Mouse (Mus musculus): ENCODE data around the gene Ank3. TPM values are rescaled to one million over a fixed set of nuclear protein-coding genes. Genes with fewer than 3 reads are reported as not detected.

Gene Ank3
- polyA plus RNA-seq, 1 experiment from 2014 or later = 69.3 TPM

- no peak for ATAC-seq
- Histone ChIP-seq H3K36me3 (ENCODE audit: control insufficient read depth, insufficient read depth, low read length) (no peaks in the 10 kb centered on the region), H3K4me1 (ENCODE audit: control insufficient read depth, insufficient read depth, low read depth, low read length) (peaks cover 10% of the 10 kb centered on the region), H3K4me3 (ENCODE audit: low read length) (no peak overlapping the region), H3K9ac (ENCODE audit: low read depth, low read length) (no peak overlapping the region), H3K27ac (ENCODE audit: low read depth, low read length) (no peak overlapping the region), H3K4me2 (ENCODE audit: low read length) (no peak overlapping the region), H3K27me3 (replicated peaks; ENCODE audit: control insufficient read depth, insufficient read depth, low read length) (no peaks in the 10 kb centered on the region), H3K9me3 (ENCODE audit: control insufficient read depth, low read length) (no peaks in the 10 kb centered on the region)
- 69% methylated on average over 5 of the region's 5 CpGs for WGBS
These were observed 186.0 kb downstream of the Ank3 start for GRCm38 (mm10) chr10:69584566-69584965.

- Histone ChIP-seq H3K36me3 (ENCODE audit: control insufficient read depth, insufficient read depth, low read length) (no peaks in the 10 kb centered on the region), H3K4me3 (ENCODE audit: low read length) (no peak overlapping the region), H3K4me2 (ENCODE audit: low read length) (no peak overlapping the region), H3K27me3 (replicated peaks; ENCODE audit: control insufficient read depth, insufficient read depth, low read length) (no peaks in the 10 kb centered on the region), H3K9me3 (ENCODE audit: control insufficient read depth, low read length) (no peaks in the 10 kb centered on the region), H3K9ac (ENCODE audit: low read depth, low read length) (no peak overlapping the region), H3K27ac (ENCODE audit: low read depth, low read length) (no peak overlapping the region), H3K4me1 (ENCODE audit: control insufficient read depth, insufficient read depth, low read depth, low read length) (peaks cover 10% of the 10 kb centered on the region)
- WGBS = 82% methylated on average over 3 of the region's 3 CpGs
- no peak for ATAC-seq
These were observed 186.7 kb downstream of the Ank3 start for GRCm38 (mm10) chr10:69585271-69585670.

- no peaks in the 10 kb centered on the region for H3K27me3 ChIP-seq (replicated peaks; ENCODE audit: control insufficient read depth, insufficient read depth, low read length)
- H3K9me3 ChIP-seq (ENCODE audit: control insufficient read depth, low read length) = no peaks in the 10 kb centered on the region
- 31% methylated on average over 15 of the region's 15 CpGs for WGBS
- no peak overlapping the region for H3K4me3 ChIP-seq (ENCODE audit: low read length)
- no peak overlapping the region for H3K27ac ChIP-seq (ENCODE audit: low read depth, low read length)
- no peak overlapping the region for H3K9ac ChIP-seq (ENCODE audit: low read depth, low read length)
- H3K4me2 ChIP-seq (ENCODE audit: low read length) = peak overlapping the region; percentile 35
- H3K36me3 ChIP-seq (ENCODE audit: control insufficient read depth, insufficient read depth, low read length) = no peaks in the 10 kb centered on the region
- peak; percentile 73 for ATAC-seq
- peaks cover 11% of the 10 kb centered on the region for H3K4me1 ChIP-seq (ENCODE audit: control insufficient read depth, insufficient read depth, low read depth, low read length)
These were observed 195.9 kb downstream of the Ank3 start for GRCm38 (mm10) chr10:69594186-69595131.

GRCm38 (mm10) chr10:69595487-69595886, 196.9 kb downstream of the Ank3 start:
- H3K9ac ChIP-seq (ENCODE audit: low read depth, low read length) = no peak overlapping the region
- H3K27ac ChIP-seq (ENCODE audit: low read depth, low read length) = no peak overlapping the region
- WGBS = 91% methylated on average over 5 of the region's 5 CpGs
- no peak for ATAC-seq
- no peak overlapping the region for H3K4me2 ChIP-seq (ENCODE audit: low read length)
- H3K27me3 ChIP-seq (replicated peaks; ENCODE audit: control insufficient read depth, insufficient read depth, low read length) = no peaks in the 10 kb centered on the region
- no peaks in the 10 kb centered on the region for H3K9me3 ChIP-seq (ENCODE audit: control insufficient read depth, low read length)
- peaks cover 11% of the 10 kb centered on the region for H3K4me1 ChIP-seq (ENCODE audit: control insufficient read depth, insufficient read depth, low read depth, low read length)
- H3K4me3 ChIP-seq (ENCODE audit: low read length) = no peak overlapping the region
- no peaks in the 10 kb centered on the region for H3K36me3 ChIP-seq (ENCODE audit: control insufficient read depth, insufficient read depth, low read length)

- Histone ChIP-seq H3K27me3 (replicated peaks; ENCODE audit: control insufficient read depth, insufficient read depth, low read length) (no peaks in the 10 kb centered on the region), H3K4me1 (ENCODE audit: control insufficient read depth, insufficient read depth, low read depth, low read length) (peaks cover 4% of the 10 kb centered on the region), H3K4me3 (ENCODE audit: low read length) (no peak overlapping the region), H3K9ac (ENCODE audit: low read depth, low read length) (no peak overlapping the region), H3K36me3 (ENCODE audit: control insufficient read depth, insufficient read depth, low read length) (no peaks in the 10 kb centered on the region), H3K27ac (ENCODE audit: low read depth, low read length) (no peak overlapping the region), H3K4me2 (ENCODE audit: low read length) (no peak overlapping the region), H3K9me3 (ENCODE audit: control insufficient read depth, low read length) (no peaks in the 10 kb centered on the region)
- ATAC-seq = no peak
- WGBS = 74% methylated on average over 3 of the region's 3 CpGs
These were observed 202.9 kb downstream of the Ank3 start for GRCm38 (mm10) chr10:69601471-69601870.

GRCm38 (mm10) chr10:69602711-69603110, 204.1 kb downstream of the Ank3 start:
- WGBS = 96% methylated on average over 1 of the region's 1 CpGs
- H3K36me3 ChIP-seq (ENCODE audit: control insufficient read depth, insufficient read depth, low read length) = no peaks in the 10 kb centered on the region
- no peak overlapping the region for H3K4me3 ChIP-seq (ENCODE audit: low read length)
- no peaks in the 10 kb centered on the region for H3K9me3 ChIP-seq (ENCODE audit: control insufficient read depth, low read length)
- no peak for ATAC-seq
- H3K27me3 ChIP-seq (replicated peaks; ENCODE audit: control insufficient read depth, insufficient read depth, low read length) = no peaks in the 10 kb centered on the region
- no peak overlapping the region for H3K9ac ChIP-seq (ENCODE audit: low read depth, low read length)
- H3K4me2 ChIP-seq (ENCODE audit: low read length) = no peak overlapping the region
- H3K4me1 ChIP-seq (ENCODE audit: control insufficient read depth, insufficient read depth, low read depth, low read length) = peaks cover 8% of the 10 kb centered on the region
- H3K27ac ChIP-seq (ENCODE audit: low read depth, low read length) = no peak overlapping the region

GRCm38 (mm10) chr10:69604609-69605008, 206.0 kb downstream of the Ank3 start:
- WGBS = 67% methylated on average over 6 of the region's 6 CpGs
- Histone ChIP-seq H3K9me3 (ENCODE audit: control insufficient read depth, low read length) (no peaks in the 10 kb centered on the region), H3K27me3 (replicated peaks; ENCODE audit: control insufficient read depth, insufficient read depth, low read length) (no peaks in the 10 kb centered on the region), H3K4me3 (ENCODE audit: low read length) (no peak overlapping the region), H3K27ac (ENCODE audit: low read depth, low read length) (no peak overlapping the region), H3K9ac (ENCODE audit: low read depth, low read length) (no peak overlapping the region), H3K4me2 (ENCODE audit: low read length) (no peak overlapping the region), H3K36me3 (ENCODE audit: control insufficient read depth, insufficient read depth, low read length) (no peaks in the 10 kb centered on the region), H3K4me1 (ENCODE audit: control insufficient read depth, insufficient read depth, low read depth, low read length) (peaks cover 9% of the 10 kb centered on the region)
- no peak for ATAC-seq

- no peak for ATAC-seq
- WGBS = 30% methylated on average over 12 of the region's 12 CpGs
- Histone ChIP-seq H3K27ac (ENCODE audit: low read depth, low read length) (no peak overlapping the region), H3K4me3 (ENCODE audit: low read length) (no peak overlapping the region), H3K4me2 (ENCODE audit: low read length) (0 out of 2 replicates have a peak overlapping the region, but pooled peaks have one; percentile 12), H3K27me3 (replicated peaks; ENCODE audit: control insufficient read depth, insufficient read depth, low read length) (no peaks in the 10 kb centered on the region), H3K4me1 (ENCODE audit: control insufficient read depth, insufficient read depth, low read depth, low read length) (peaks cover 9% of the 10 kb centered on the region), H3K9me3 (ENCODE audit: control insufficient read depth, low read length) (no peaks in the 10 kb centered on the region), H3K36me3 (ENCODE audit: control insufficient read depth, insufficient read depth, low read length) (no peaks in the 10 kb centered on the region), H3K9ac (ENCODE audit: low read depth, low read length) (peak overlapping the region; percentile 9; the same call in 1 of the 2 replicates)
These were observed 206.6 kb downstream of the Ank3 start for GRCm38 (mm10) chr10:69605211-69605610.

GRCm38 (mm10) chr10:69607611-69608119, 209.1 kb downstream of the Ank3 start:
- no peaks in the 10 kb centered on the region for H3K27me3 ChIP-seq (replicated peaks; ENCODE audit: control insufficient read depth, insufficient read depth, low read length)

More at GRCm38 (mm10) chr10:69607611-69608119, 209.1 kb downstream of the Ank3 start:
- Histone ChIP-seq H3K36me3 (ENCODE audit: control insufficient read depth, insufficient read depth, low read length) (no peaks in the 10 kb centered on the region), H3K4me3 (ENCODE audit: low read length) (no peak overlapping the region), H3K4me2 (ENCODE audit: low read length) (no peak overlapping the region), H3K9me3 (ENCODE audit: control insufficient read depth, low read length) (no peaks in the 10 kb centered on the region), H3K27ac (ENCODE audit: low read depth, low read length) (no peak overlapping the region; the same call in 1 of the 2 replicates), H3K4me1 (ENCODE audit: control insufficient read depth, insufficient read depth, low read depth, low read length) (peaks cover 12% of the 10 kb centered on the region), H3K9ac (ENCODE audit: low read depth, low read length) (no peak overlapping the region)
- WGBS = 64% methylated on average over 14 of the region's 14 CpGs
- ATAC-seq = no peak

Measured in hindbrain, embryonic 16.5 days (tissue).